Mouse (Mus musculus) midbrain, embryonic 13.5 days (tissue): ENCODE measurements at regions not wholly inside any gene's neighbourhood (a gene's known extent, or its start where the extent isn't known, plus 50 kb on each side); places are given as distances from the start of the nearest gene placed in this dataset.

Experiments
- ATAC-seq: fragments of 200-750 bp; cut with Nextera tagmentation; 2 replicates; pipeline ENCODE4 v1.8.0; 2017; ENCODE audit warnings: mild to moderate bottlenecking, moderate TSS enrichment, moderate library complexity
- H3K27ac ChIP-seq: fragments of 300-500 bp; sonication (generic); 2 replicates; pipeline ENCODE4 v1.5.1; 2015; ENCODE audit warnings: inconsistent platforms, mild to moderate bottlenecking, moderate library complexity
- H3K27me3 ChIP-seq: fragments of 300-500 bp; sonication (generic); 2 replicates; pipeline ENCODE4 v1.6.1; 2015; ENCODE audit warnings: mild to moderate bottlenecking, inconsistent platforms
- H3K36me3 ChIP-seq: fragments of 300-500 bp; sonication (generic); 2 replicates; pipeline ENCODE4 v1.6.1; 2015; ENCODE audit warnings: mild to moderate bottlenecking, inconsistent platforms
- H3K4me1 ChIP-seq: fragments of 300-500 bp; sonication (generic); replicated peaks from 2 replicates; pipeline ENCODE4 v1.6.1; 2015; ENCODE audit warnings: inconsistent platforms
- H3K4me2 ChIP-seq: fragments of 300-500 bp; sonication (generic); replicated peaks from 2 replicates; pipeline ENCODE4 v1.6.1; 2015; ENCODE audit warnings: moderate library complexity, mild to moderate bottlenecking, inconsistent platforms
- H3K4me3 ChIP-seq: fragments of 300-500 bp; sonication (generic); replicated peaks from 2 replicates; pipeline ENCODE4 v1.5.1; 2015; ENCODE audit warnings: mild to moderate bottlenecking, inconsistent platforms
- H3K9ac ChIP-seq: fragments of 300-500 bp; sonication (generic); replicated peaks from 2 replicates; pipeline ENCODE4 v1.6.1; 2015; ENCODE audit warnings: mild to moderate bottlenecking, inconsistent platforms
- H3K9me3 ChIP-seq: fragments of 300-500 bp; sonication (generic); 2 replicates; pipeline ENCODE4 v1.6.1; 2016; ENCODE audit warnings: mild to moderate bottlenecking, inconsistent platforms
- WGBS: fragments of 180-500 bp; shearing (Covaris S2); methylation state at CpG from one replicate; pipeline ENCODE4 v1.1.7; 2015; 5-methylcytosine and 5-hydroxymethylcytosine counted together

- Histone ChIP-seq H3K27ac (no peak overlapping the region), H3K4me2 (no peak overlapping the region), H3K27me3 (peaks cover 32% of the 10 kb centered on the region), H3K9ac (no peak overlapping the region), H3K4me1 (peaks cover 5% of the 10 kb centered on the region), H3K36me3 (no peaks in the 10 kb centered on the region), H3K4me3 (no peak overlapping the region), H3K9me3 (no peaks in the 10 kb centered on the region)
- no peak for ATAC-seq
- WGBS = 72% methylated on average over 5 of the region's 5 CpGs
Measured at GRCm38 (mm10) chr13:72370997-72371396, 257.6 kb upstream of the Irx2 start.

- ATAC-seq = no peak
- H3K4me3 ChIP-seq = no peak overlapping the region
- no peak overlapping the region for H3K9ac ChIP-seq
- H3K4me2 ChIP-seq = no peak overlapping the region
- no peak overlapping the region for H3K27ac ChIP-seq
- 98% methylated on average over 2 of the region's 2 CpGs for WGBS
- no peaks in the 10 kb centered on the region for H3K36me3 ChIP-seq
- H3K4me1 ChIP-seq = no peaks in the 10 kb centered on the region
- no peaks in the 10 kb centered on the region for H3K27me3 ChIP-seq
- H3K9me3 ChIP-seq = no peaks in the 10 kb centered on the region
Measured at GRCm38 (mm10) chr13:72393366-72393765, 235.3 kb upstream of the Irx2 start.

DNA sequence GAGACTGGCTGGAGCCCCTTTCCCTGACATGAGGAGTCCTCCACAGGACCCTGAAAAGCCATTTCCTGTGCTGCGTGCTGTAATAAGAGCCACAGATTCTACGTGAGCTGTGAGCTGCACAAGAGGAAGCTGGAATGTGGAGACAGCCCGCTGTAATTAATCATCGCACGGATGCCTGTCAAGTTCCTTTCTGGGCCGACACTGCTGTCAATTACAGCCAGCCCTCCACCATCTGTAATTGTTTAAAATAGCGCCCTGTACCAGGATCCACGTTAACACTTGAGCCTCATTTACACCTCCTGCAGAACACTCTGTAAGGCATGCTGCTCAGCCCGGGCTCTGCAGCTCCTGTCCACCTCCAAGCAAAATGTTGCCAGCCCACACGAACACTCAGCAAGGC is 227.9 kb upstream of the Irx2 start:
- Histone ChIP-seq H3K36me3 (no peaks in the 10 kb centered on the region), H3K9me3 (no peaks in the 10 kb centered on the region), H3K4me2 (no peak overlapping the region; the same call in 1 of the 2 replicates), H3K4me1 (peaks cover 13% of the 10 kb centered on the region), H3K27me3 (no peaks in the 10 kb centered on the region; the same call in 1 of the 2 replicates), H3K9ac (no peak overlapping the region), H3K27ac (no peak overlapping the region), H3K4me3 (no peak overlapping the region)
- WGBS = 42% methylated on average over 10 of the region's 10 CpGs
- ATAC-seq = peak; percentile 53; the same call in 1 of the 2 replicates

GRCm38 (mm10) chr13:72409238-72409965 is 219.2 kb upstream of the Irx2 start:
- no peak overlapping the region for H3K9ac ChIP-seq
- H3K27ac ChIP-seq = no peak overlapping the region
- no peaks in the 10 kb centered on the region for H3K36me3 ChIP-seq
- WGBS = 52% methylated on average over 11 of the region's 11 CpGs
- peaks cover 6% of the 10 kb centered on the region; the same call in 1 of the 2 replicates for H3K27me3 ChIP-seq
- H3K4me1 ChIP-seq = peaks cover 8% of the 10 kb centered on the region; the same call in 1 of the 2 replicates
- H3K9me3 ChIP-seq = no peaks in the 10 kb centered on the region
- peak; percentile 67 for ATAC-seq
- H3K4me2 ChIP-seq = no peak overlapping the region
- no peak overlapping the region for H3K4me3 ChIP-seq

DNA sequence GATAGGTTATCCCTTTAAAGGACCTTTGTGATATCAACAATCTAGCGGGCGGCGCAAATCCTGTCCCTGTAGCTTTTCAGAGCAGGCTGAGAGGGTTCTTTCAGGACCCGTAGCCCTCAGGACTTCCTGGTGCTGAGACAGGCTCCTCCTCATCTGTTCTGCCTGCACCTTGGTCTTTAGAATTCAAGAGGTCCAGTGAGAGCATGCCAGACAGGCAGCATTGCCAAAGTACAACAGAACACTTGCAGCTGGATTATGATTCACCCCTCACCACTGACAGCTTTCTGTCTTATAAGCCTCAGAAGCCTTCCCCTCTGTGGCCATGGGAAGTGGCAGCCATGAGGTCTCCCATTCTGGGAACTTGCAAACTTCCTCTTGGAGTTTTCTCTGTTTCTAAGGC is 216.0 kb upstream of the Irx2 start:
- H3K4me1 ChIP-seq = peaks cover 6% of the 10 kb centered on the region; the same call in 1 of the 2 replicates
- H3K27ac ChIP-seq = no peak overlapping the region
- H3K9ac ChIP-seq = no peak overlapping the region
- no peaks in the 10 kb centered on the region for H3K36me3 ChIP-seq
- peaks cover 3% of the 10 kb centered on the region; the same call in 1 of the 2 replicates for H3K27me3 ChIP-seq
- no peak overlapping the region for H3K4me3 ChIP-seq
- no peak overlapping the region for H3K4me2 ChIP-seq
- ATAC-seq = no peak
- no peaks in the 10 kb centered on the region for H3K9me3 ChIP-seq
- 92% methylated on average over 4 of the region's 4 CpGs for WGBS

DNA sequence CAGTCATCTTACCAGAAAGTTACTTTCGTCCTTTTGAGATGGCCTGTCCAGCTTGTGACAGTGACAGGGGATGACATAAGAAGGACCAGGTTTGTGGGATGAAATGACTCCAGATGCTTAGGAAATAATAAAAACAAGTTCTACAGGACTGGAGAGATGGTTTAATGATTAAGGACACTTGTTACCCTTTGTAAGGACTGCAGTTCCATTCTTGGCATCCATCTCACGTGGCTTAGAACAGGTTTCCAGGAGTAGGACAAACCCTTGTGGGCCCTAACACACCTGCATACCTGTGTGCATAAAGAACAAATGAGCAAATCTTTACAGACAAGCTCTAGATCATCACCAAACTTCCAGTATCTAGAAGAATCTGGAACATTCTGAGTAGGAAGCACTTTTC is 211.6 kb upstream of the Irx2 start:
- no peak overlapping the region for H3K27ac ChIP-seq
- H3K27me3 ChIP-seq = peaks cover 3% of the 10 kb centered on the region; the same call in 1 of the 2 replicates
- no peak overlapping the region for H3K4me3 ChIP-seq
- WGBS = 77% methylated on average over 2 of the region's 2 CpGs
- ATAC-seq = no peak
- no peak overlapping the region for H3K4me2 ChIP-seq
- H3K9ac ChIP-seq = no peak overlapping the region
- no peaks in the 10 kb centered on the region for H3K4me1 ChIP-seq
- H3K9me3 ChIP-seq = no peaks in the 10 kb centered on the region
- no peaks in the 10 kb centered on the region for H3K36me3 ChIP-seq

- Histone ChIP-seq H3K4me2 (no peak overlapping the region), H3K9me3 (no peaks in the 10 kb centered on the region), H3K4me3 (no peak overlapping the region), H3K36me3 (no peaks in the 10 kb centered on the region), H3K4me1 (no peaks in the 10 kb centered on the region), H3K9ac (no peak overlapping the region), H3K27ac (no peak overlapping the region), H3K27me3 (no peaks in the 10 kb centered on the region)
- no peak for ATAC-seq
- WGBS = 84% methylated on average over 3 of the region's 3 CpGs
Measured at GRCm38 (mm10) chr13:72417816-72418215, 210.8 kb upstream of the Irx2 start.

DNA sequence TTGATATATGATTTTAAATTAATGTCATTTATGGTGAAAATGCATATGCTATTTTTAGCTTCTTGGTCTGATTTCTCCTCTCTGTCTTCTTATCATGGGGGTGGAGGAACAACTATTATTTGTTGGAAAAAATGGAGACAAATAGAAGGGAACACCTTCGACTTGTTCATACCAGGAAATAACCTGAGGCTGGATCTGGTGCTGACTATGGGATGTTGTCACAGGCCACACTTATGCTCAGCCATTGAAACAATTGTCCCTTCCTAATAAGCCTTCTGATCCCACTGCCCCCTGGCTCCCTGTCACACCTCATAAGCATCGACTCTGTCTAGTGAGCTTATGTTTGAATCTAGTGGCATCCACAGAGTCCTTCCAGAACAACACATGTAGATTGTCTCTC is 210.3 kb upstream of the Irx2 start:
- no peak overlapping the region for H3K9ac ChIP-seq
- H3K36me3 ChIP-seq = no peaks in the 10 kb centered on the region
- ATAC-seq = no peak
- H3K4me3 ChIP-seq = no peak overlapping the region
- H3K9me3 ChIP-seq = no peaks in the 10 kb centered on the region
- no peaks in the 10 kb centered on the region for H3K27me3 ChIP-seq
- no peak overlapping the region for H3K27ac ChIP-seq
- 73% methylated on average over 2 of the region's 2 CpGs for WGBS
- H3K4me1 ChIP-seq = no peaks in the 10 kb centered on the region
- H3K4me2 ChIP-seq = no peak overlapping the region

DNA sequence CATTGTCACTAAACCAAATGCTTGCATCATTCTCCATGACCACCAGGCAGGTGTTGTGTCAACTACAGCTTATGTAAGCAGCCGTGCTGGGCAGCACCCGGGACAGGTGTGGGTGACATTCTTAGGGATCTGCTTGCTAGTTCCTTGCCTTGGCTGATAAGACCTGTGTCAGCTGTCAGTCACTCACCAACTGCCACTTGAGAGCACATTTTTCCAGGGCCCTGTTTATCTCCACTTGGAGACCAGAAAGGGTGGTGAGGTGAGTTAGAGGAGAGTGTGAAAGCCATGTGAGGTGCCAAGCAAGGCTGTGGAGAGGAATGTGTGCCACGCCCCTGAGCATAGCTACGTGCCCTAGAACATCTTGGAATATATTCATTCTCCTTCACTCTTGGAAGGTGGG is 209.1 kb upstream of the Irx2 start:
- H3K27ac ChIP-seq = no peak overlapping the region
- no peaks in the 10 kb centered on the region for H3K36me3 ChIP-seq
- H3K27me3 ChIP-seq = no peaks in the 10 kb centered on the region
- no peak for ATAC-seq
- H3K4me3 ChIP-seq = no peak overlapping the region
- H3K9me3 ChIP-seq = no peaks in the 10 kb centered on the region
- H3K4me1 ChIP-seq = no peaks in the 10 kb centered on the region
- no peak overlapping the region for H3K4me2 ChIP-seq
- H3K9ac ChIP-seq = no peak overlapping the region
- WGBS = 93% methylated on average over 4 of the region's 4 CpGs

DNA sequence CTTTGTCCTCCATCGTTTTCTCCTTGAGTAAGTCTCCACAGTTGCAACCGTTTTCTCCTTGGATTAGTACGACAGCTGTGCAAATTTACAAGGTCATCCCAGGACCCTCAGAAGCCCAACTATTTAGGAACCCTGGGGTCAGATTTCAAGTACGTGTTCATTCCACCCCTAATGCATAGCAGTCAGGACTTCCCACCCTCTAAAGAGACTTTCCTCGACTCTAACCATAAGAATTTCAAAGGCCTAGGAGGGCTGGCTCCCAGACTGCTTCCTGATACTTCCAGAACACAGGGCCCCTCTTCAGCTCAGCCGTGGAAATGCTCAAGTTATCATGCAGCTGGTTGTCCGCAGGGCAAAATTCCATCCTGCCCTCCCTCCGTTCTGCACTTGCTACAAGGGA is 202.7 kb upstream of the Irx2 start:
- Histone ChIP-seq H3K9ac (no peak overlapping the region), H3K4me2 (no peak overlapping the region), H3K4me1 (no peaks in the 10 kb centered on the region), H3K27ac (no peak overlapping the region), H3K36me3 (no peaks in the 10 kb centered on the region), H3K4me3 (no peak overlapping the region), H3K27me3 (no peaks in the 10 kb centered on the region), H3K9me3 (no peaks in the 10 kb centered on the region)
- WGBS = 59% methylated on average over 8 of the region's 8 CpGs
- no peak for ATAC-seq

GRCm38 (mm10) chr13:72445336-72445735 is 183.3 kb upstream of the Irx2 start:
- Histone ChIP-seq H3K27ac (no peak overlapping the region), H3K4me1 (no peaks in the 10 kb centered on the region), H3K9me3 (no peaks in the 10 kb centered on the region), H3K36me3 (no peaks in the 10 kb centered on the region), H3K4me2 (no peak overlapping the region), H3K9ac (no peak overlapping the region), H3K27me3 (no peaks in the 10 kb centered on the region), H3K4me3 (no peak overlapping the region)
- WGBS = 79% methylated on average over 3 of the region's 3 CpGs
- ATAC-seq = no peak

DNA sequence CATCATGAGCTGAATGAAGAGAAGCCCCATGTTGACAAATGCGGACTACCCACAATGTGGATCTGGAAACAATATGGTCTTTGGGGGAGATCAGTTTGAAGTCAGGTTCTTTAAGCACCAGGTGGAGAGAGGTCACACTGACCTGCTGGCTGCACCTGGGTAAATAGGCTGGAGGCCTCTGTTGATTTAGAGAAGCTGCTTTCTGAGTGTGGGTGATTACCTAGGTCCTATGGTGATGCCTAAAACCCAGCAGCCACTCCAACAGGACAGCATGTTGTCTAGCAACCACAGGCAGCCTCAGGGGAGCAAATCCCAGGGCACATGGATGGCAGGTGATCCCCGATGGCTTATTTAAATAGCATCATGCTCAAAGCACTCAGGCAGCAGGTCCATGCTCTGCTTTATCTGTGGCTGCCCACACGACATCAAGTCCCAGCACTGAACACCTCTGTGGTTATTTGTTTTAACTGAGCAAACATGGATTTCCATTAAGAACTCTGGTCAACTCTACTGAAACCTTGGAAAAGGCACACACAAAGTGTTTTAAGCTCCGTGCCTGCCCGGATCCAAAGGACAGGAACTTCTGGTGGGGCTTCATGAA is 180.1 kb upstream of the Irx2 start:
- Histone ChIP-seq H3K4me1 (no peaks in the 10 kb centered on the region), H3K4me3 (no peak overlapping the region), H3K27me3 (no peaks in the 10 kb centered on the region), H3K9ac (no peak overlapping the region), H3K4me2 (no peak overlapping the region), H3K27ac (no peak overlapping the region), H3K9me3 (no peaks in the 10 kb centered on the region), H3K36me3 (no peaks in the 10 kb centered on the region)
- 87% methylated on average over 5 of the region's 5 CpGs for WGBS
- ATAC-seq = no peak
